Mouse (Mus musculus): Measurements from ENCODE around the gene Pou2f3.

GRCm38 (mm10) chr9:43245801-43246570, 35.8 kb upstream of the Pou2f3 start:
- TF ChIP-seq CTCF (IDR thresholded peaks at IDR 0.05; ENCODE audit: control insufficient read depth, insufficient read depth, low read length) (no peak), POLR2A (IDR thresholded peaks at IDR 0.05; ENCODE audit: borderline replicate concordance, control insufficient read depth, low read depth, low read length) (no peak)

Data from bone marrow, adult 2 months (tissue).